Mouse (Mus musculus): Measurements from ENCODE around the gene Ccr10.

- TF ChIP-seq CTCF (conservative IDR thresholded peaks at IDR 0.05; ENCODE audit: low read length) (no peak), NANOG (IDR thresholded peaks at IDR 0.05; ENCODE audit: borderline replicate concordance, low read length) (no peak)
Observed at GRCm38 (mm10) chr11:101199555-101199954, 24.3 kb upstream of the Ccr10 start.

Measured in E14TG2a.4 (cell line).